Mouse (Mus musculus) G1E (cell line): ENCODE results near the gene Sftpa1.

Experiments
- CTCF ChIP-seq: IDR thresholded peaks from 2 replicates; pipeline ENCODE4 v1.5.1; 2012; ENCODE audit warnings: low read depth, low read length, inconsistent platforms, mixed read lengths
- GATA1 ChIP-seq: IDR thresholded peaks from 2 replicates; pipeline ENCODE4 v1.6.1; 2012; ENCODE audit warnings: borderline replicate concordance, low read length, inconsistent platforms, mixed read lengths
- GATA2 ChIP-seq: IDR thresholded peaks from 2 replicates; pipeline ENCODE4 v1.6.1; 2012; ENCODE audit warnings: low read depth, low read length, inconsistent platforms, borderline replicate concordance
- POLR2AphosphoS5 ChIP-seq: IDR thresholded peaks from 2 replicates; pipeline ENCODE4 v1.6.1; 2012; ENCODE audit warnings: low read depth, low read length, inconsistent platforms; ENCODE audit not compliant: insufficient replicate concordance
- TAL1 ChIP-seq: conservative IDR thresholded peaks from 2 replicates; pipeline ENCODE4 v1.6.1; 2012; ENCODE audit warnings: low read depth, low read length, inconsistent platforms, mixed read lengths

DNA sequence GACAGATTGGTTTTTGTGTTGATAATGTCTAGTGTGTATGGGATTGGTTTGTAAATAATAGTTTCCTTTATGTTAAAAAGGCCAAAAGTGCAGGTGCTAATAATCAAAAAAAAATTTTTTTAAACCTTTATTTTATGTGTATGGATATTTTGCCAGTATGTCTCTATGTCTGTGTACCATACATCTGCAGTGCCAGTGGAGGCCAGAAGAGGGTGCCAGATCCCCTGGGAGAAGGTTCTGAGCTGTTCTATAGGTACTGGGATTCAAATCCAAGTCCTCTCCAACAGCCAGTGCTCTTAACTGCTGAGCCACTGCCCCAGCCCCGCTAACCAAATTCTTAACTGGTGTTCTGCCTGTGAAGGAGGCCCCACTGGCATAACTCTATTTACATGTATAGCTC is 44.1 kb upstream of the Sftpa1 start:
- TF ChIP-seq CTCF = peak; percentile 56
- no peak for TF ChIP-seq TAL1
- no peak for TF ChIP-seq GATA1
- no peak for TF ChIP-seq POLR2AphosphoS5
- TF ChIP-seq GATA2 = no peak
